Mouse (Mus musculus) testis, postnatal 14 days (tissue): ENCODE measurements around the gene Slc10a7.

Source experiments
- DNase-seq: peaks from one replicate; pipeline ENCODE4 v3.0.0; 2021; ENCODE audit warnings: low spot score

The Slc10a7 gene

GRCm38 (mm10) chr8:78740936-78741335 is 231.8 kb downstream of the Slc10a7 start:
- no peak for DNase-seq

- DNase-seq = no peak
These were observed 232.3 kb downstream of the Slc10a7 start for GRCm38 (mm10) chr8:78741496-78741895.

GRCm38 (mm10) chr8:78741965-78742364 is 232.8 kb downstream of the Slc10a7 start:
- DNase-seq = no peak

- DNase-seq = peak; percentile 89
These were observed 233.3 kb downstream of the Slc10a7 start for GRCm38 (mm10) chr8:78742453-78742852.

GRCm38 (mm10) chr8:78747052-78747451 is 237.9 kb downstream of the Slc10a7 start:
- DNase-seq = no peak

- DNase-seq = no peak
These were observed 239.6 kb downstream of the Slc10a7 start for GRCm38 (mm10) chr8:78748701-78749100.

GRCm38 (mm10) chr8:78749861-78750825 is 241.0 kb downstream of the Slc10a7 start:
- no peak for DNase-seq

- no peak for DNase-seq
These were observed 242.0 kb downstream of the Slc10a7 start for GRCm38 (mm10) chr8:78751151-78751550.

GRCm38 (mm10) chr8:78754986-78755385 is 245.8 kb downstream of the Slc10a7 start:
- DNase-seq = no peak

- no peak for DNase-seq
These were observed 250.0 kb downstream of the Slc10a7 start for GRCm38 (mm10) chr8:78759139-78759538.

- no peak for DNase-seq
These were observed 255.8 kb downstream of the Slc10a7 start for GRCm38 (mm10) chr8:78764976-78765375.

- DNase-seq = no peak
These were observed 256.4 kb downstream of the Slc10a7 start for GRCm38 (mm10) chr8:78765556-78765955.

GRCm38 (mm10) chr8:78770584-78770983 is 261.4 kb downstream of the Slc10a7 start:
- no peak for DNase-seq

GRCm38 (mm10) chr8:78771256-78771655 is 262.1 kb downstream of the Slc10a7 start:
- no peak for DNase-seq

- DNase-seq = no peak
These were observed 267.7 kb downstream of the Slc10a7 start for GRCm38 (mm10) chr8:78776816-78777215.
